In genomic region chr14:45565216-45566065, GRCm38 (mm10) we compare ENCODE assay signal across 8 mouse cellular contexts. TPM values are rescaled to one million over a fixed set of nuclear protein-coding genes. Genes with fewer than 3 reads are reported as not detected.
DNase-seq lines count a peak whose midpoint lies in the region; ATAC-seq lines count a peak whose summit lies in the region.

No protein-coding gene starts in this region.

- peak; percentile 59 for DNase-seq in 3134 (ENCODE audit: extremely low read depth, insufficient read length, low spot score)
- peak; percentile 66 for DNase-seq in gastrocnemius, adult 18-20 months (ENCODE audit: low spot score)
- DNase-seq in hindbrain, embryonic 11.5 days (ENCODE audit: low spot score): peak; percentile 60
- peak; percentile 64 for DNase-seq in limb, embryonic 10.5 days (ENCODE audit: low spot score)
- DNase-seq in midbrain, embryonic 11.5 days (ENCODE audit: low spot score, missing footprints): peak; percentile 94

- peak overlapping the region; percentile 1; the same call in 1 of the 2 replicates for H3K9ac ChIP-seq in hindbrain, embryonic 11.5 days (ENCODE audit: low read depth, low read length)
- peak overlapping the region; percentile 10; the same call in 1 of the 2 replicates for H3K9ac ChIP-seq in midbrain, embryonic 11.5 days (ENCODE audit: low read length)
- H3K9ac ChIP-seq in stomach, embryonic 15.5 days: no peak overlapping the region

- H3K36me3 ChIP-seq in hindbrain, embryonic 11.5 days (ENCODE audit: control insufficient read depth, insufficient read depth, low read length): no peaks in the 10 kb centered on the region
- H3K36me3 ChIP-seq in limb, embryonic 10.5 days: no peaks in the 10 kb centered on the region
- H3K36me3 ChIP-seq in midbrain, embryonic 11.5 days (ENCODE audit: control insufficient read depth, insufficient read depth, low read length): no peaks in the 10 kb centered on the region
- no peaks in the 10 kb centered on the region for H3K36me3 ChIP-seq in stomach, embryonic 15.5 days

- no peak; the same call in 1 of the 2 replicates for ATAC-seq in hindbrain, embryonic 11.5 days (ENCODE audit: low FRiP score)
- peak; percentile 45; the same call in 1 of the 2 replicates for ATAC-seq in midbrain, embryonic 11.5 days (ENCODE audit: low FRiP score)
- ATAC-seq in stomach, embryonic 15.5 days (ENCODE audit: insufficient read depth, low FRiP score, low read depth): peak; percentile 54; the same call in 1 of the 2 replicates
- no peak for ATAC-seq in erythroblast, adult 5-6 weeks (replicated peaks; ENCODE audit: low FRiP score, poor library complexity, severe bottlenecking)

- H3K27ac ChIP-seq in brown adipose tissue, adult 24 weeks (replicated peaks; ENCODE audit: low read depth, low read length): peak overlapping the region; percentile 49
- no peak overlapping the region for H3K27ac ChIP-seq in hindbrain, embryonic 11.5 days (ENCODE audit: low read depth, low read length)
- peak overlapping the region; percentile 69 for H3K27ac ChIP-seq in limb, embryonic 10.5 days
- H3K27ac ChIP-seq in midbrain, embryonic 11.5 days (ENCODE audit: low read depth, low read length): no peak overlapping the region
- H3K27ac ChIP-seq in stomach, embryonic 15.5 days: peak overlapping the region; percentile 71

- WGBS in hindbrain, embryonic 11.5 days: 7% methylated on average over 20 of the region's 20 CpGs
- 9% methylated on average over 20 of the region's 20 CpGs for WGBS in limb, embryonic 10.5 days
- WGBS in midbrain, embryonic 11.5 days: 6% methylated on average over 20 of the region's 20 CpGs
- WGBS in stomach, embryonic 15.5 days: 8% methylated on average over 20 of the region's 20 CpGs

- H3K4me3 ChIP-seq in brown adipose tissue, adult 24 weeks (ENCODE audit: insufficient read depth, low read depth, low read length): peak overlapping the region; percentile 38
- no peak overlapping the region for H3K4me3 ChIP-seq in hindbrain, embryonic 11.5 days (ENCODE audit: low read depth, low read length)
- H3K4me3 ChIP-seq in limb, embryonic 10.5 days: peak overlapping the region; percentile 44
- no peak overlapping the region for H3K4me3 ChIP-seq in midbrain, embryonic 11.5 days (ENCODE audit: low read depth, low read length)
- H3K4me3 ChIP-seq in stomach, embryonic 15.5 days (replicated peaks): peak overlapping the region; percentile 26

- H3K4me1 ChIP-seq in brown adipose tissue, adult 24 weeks (ENCODE audit: control insufficient read depth, insufficient read depth, insufficient read length, low read length): peaks cover 12% of the 10 kb centered on the region
- no peaks in the 10 kb centered on the region for H3K4me1 ChIP-seq in hindbrain, embryonic 11.5 days (replicated peaks; ENCODE audit: control insufficient read depth, insufficient read depth, low read length)
- peaks cover 29% of the 10 kb centered on the region for H3K4me1 ChIP-seq in limb, embryonic 10.5 days
- H3K4me1 ChIP-seq in midbrain, embryonic 11.5 days (ENCODE audit: control insufficient read depth, insufficient read depth, low read length): peaks cover 4% of the 10 kb centered on the region; the same call in 1 of the 2 replicates
- peaks cover 18% of the 10 kb centered on the region for H3K4me1 ChIP-seq in stomach, embryonic 15.5 days

- H3K9me3 ChIP-seq in hindbrain, embryonic 11.5 days (ENCODE audit: control insufficient read depth, low read length): no peaks in the 10 kb centered on the region
- H3K9me3 ChIP-seq in limb, embryonic 10.5 days (replicated peaks): no peaks in the 10 kb centered on the region
- H3K9me3 ChIP-seq in midbrain, embryonic 11.5 days (ENCODE audit: control insufficient read depth, low read length): no peaks in the 10 kb centered on the region
- H3K9me3 ChIP-seq in stomach, embryonic 15.5 days: no peaks in the 10 kb centered on the region

- H3K4me2 ChIP-seq in hindbrain, embryonic 11.5 days (replicated peaks; ENCODE audit: low read depth, low read length): peak overlapping the region; percentile 8
- peak overlapping the region; percentile 30 for H3K4me2 ChIP-seq in midbrain, embryonic 11.5 days
- peak overlapping the region; percentile 60 for H3K4me2 ChIP-seq in stomach, embryonic 15.5 days

- H3K27me3 ChIP-seq in hindbrain, embryonic 11.5 days (ENCODE audit: control insufficient read depth, insufficient read depth, low read length): no peaks in the 10 kb centered on the region
- H3K27me3 ChIP-seq in limb, embryonic 10.5 days (ENCODE audit: low read depth, poor library complexity, severe bottlenecking): no peaks in the 10 kb centered on the region
- H3K27me3 ChIP-seq in midbrain, embryonic 11.5 days (ENCODE audit: control insufficient read depth, insufficient read depth, low read length): no peaks in the 10 kb centered on the region; the same call in 1 of the 2 replicates
- no peaks in the 10 kb centered on the region for H3K27me3 ChIP-seq in stomach, embryonic 15.5 days (replicated peaks)

RNA-seq across cellular contexts. Expression of gene Fermt2, which starts 35.5 kb away (rescaled TPM):
- 69.7 and 110 TPM in 2 replicates for polyA plus RNA-seq in brown adipose tissue, adult 24 weeks (2012; ENCODE audit: insufficient read depth, insufficient read length, missing spikeins)
- 100 to 1,000 TPM; 222 to 227 TPM for total RNA-seq in gastrocnemius, adult 18-20 months (2021)
- 74.4 and 88.1 TPM in 2 replicates for polyA plus RNA-seq in hindbrain, embryonic 11.5 days (2014; fragmentation: Nextera tagmentation; extraction: Ambion mirVana)
- 118 and 128 TPM in 2 replicates for polyA plus RNA-seq in limb, embryonic 10.5 days (2016; fragmentation: Nextera tagmentation; extraction: Ambion mirVana)
- 65.8 and 69.1 TPM in 2 replicates for polyA plus RNA-seq in midbrain, embryonic 11.5 days (2014; fragmentation: Nextera tagmentation; extraction: Ambion mirVana)
- polyA plus RNA-seq in stomach, embryonic 15.5 days (2015; fragmentation: Nextera tagmentation; extraction: Ambion mirVana): 195 and 200 TPM in 2 replicates
- not detected in 2 replicates for total RNA-seq in erythroblast, adult 5-6 weeks (2015; ENCODE audit: low replicate concordance)
- not detected in 2 replicates for total RNA-seq in erythroblast, adult 5-6 weeks (2017; ENCODE audit: low replicate concordance)

Comparison
In these comparisons a context has a peak if more than half of its experiments do, and no peak if none do; other contexts are left out.
1. H3K27ac ChIP-seq: peak in brown adipose tissue, adult 24 weeks (single experiment), limb, embryonic 10.5 days (single experiment) and stomach, embryonic 15.5 days (single experiment); none in hindbrain, embryonic 11.5 days (single experiment) and midbrain, embryonic 11.5 days (single experiment).
2. H3K4me3 ChIP-seq: peak in brown adipose tissue, adult 24 weeks (single experiment), limb, embryonic 10.5 days (single experiment) and stomach, embryonic 15.5 days (single experiment); none in hindbrain, embryonic 11.5 days (single experiment) and midbrain, embryonic 11.5 days (single experiment).
3. ATAC-seq: peak in midbrain, embryonic 11.5 days (single experiment) and stomach, embryonic 15.5 days (single experiment); none in hindbrain, embryonic 11.5 days (single experiment) and erythroblast, adult 5-6 weeks (single experiment).
4. H3K4me2 ChIP-seq: peak in every context shown above with its lines; median percentile 60 in stomach, embryonic 15.5 days; 30 in midbrain, embryonic 11.5 days; 8 in hindbrain, embryonic 11.5 days.
5. Peak in every context shown above with its lines, with median percentiles within 50 percentile points of each other: DNase-seq.